Mouse (Mus musculus) embryonic fibroblast, embryonic 13.5 days (primary cell): ENCODE measurements around the gene Pde11a. TPM values are rescaled to one million over a fixed set of nuclear protein-coding genes. Genes with fewer than 3 reads are reported as not detected.

ENCODE experiments used
- H3K27ac ChIP-seq: 2 replicates; pipeline ENCODE4 v1.5.1; 2012; ENCODE audit warnings: low read length, control low read depth, inconsistent platforms; ENCODE audit not compliant: insufficient read depth
- H3K4me1 ChIP-seq: 2 replicates; pipeline ENCODE4 v1.6.1; 2011; ENCODE audit warnings: low read length; ENCODE audit not compliant: control insufficient read depth, insufficient read depth
- H3K4me3 ChIP-seq: 2 replicates; pipeline ENCODE4 v1.5.1; 2011; ENCODE audit warnings: mild to moderate bottlenecking, control low read depth, low read length; ENCODE audit not compliant: insufficient read depth
- CTCF ChIP-seq: IDR thresholded peaks from 2 replicates; pipeline ENCODE4 v1.5.1; 2011; ENCODE audit warnings: mild to moderate bottlenecking, control low read depth, low read length, moderate library complexity, borderline replicate concordance; ENCODE audit not compliant: insufficient read depth
- POLR2A ChIP-seq: IDR thresholded peaks from 2 replicates; pipeline ENCODE4 v1.6.1; 2011; ENCODE audit warnings: low read depth, mild to moderate bottlenecking, control low read depth, low read length, moderate library complexity
- polyA plus RNA-seq: library from polyadenylated mRNA; stranded (reverse); fragments of >200 nt; gene quantifications from 2 replicates; pipeline ENCODE4 v1.2.4, GENCODE M21; 2011; ENCODE audit warnings: low read depth; ENCODE audit not compliant: missing spikeins, insufficient read length

Pde11a gene
- polyA plus RNA-seq, 1 experiment = 0.26 TPM

- Histone ChIP-seq H3K27ac (no peak overlapping the region), H3K4me3 (no peak overlapping the region), H3K4me1 (no peaks in the 10 kb centered on the region)
- TF ChIP-seq CTCF (no peak), POLR2A (no peak)
These were observed 289.0 kb downstream of the Pde11a start for GRCm38 (mm10) chr2:76049529-76049928.

GRCm38 (mm10) chr2:76047740-76048139, 290.8 kb downstream of the Pde11a start:
- no peak overlapping the region for H3K27ac ChIP-seq
- H3K4me3 ChIP-seq = no peak overlapping the region
- TF ChIP-seq POLR2A (no peak), CTCF (no peak)
- H3K4me1 ChIP-seq = no peaks in the 10 kb centered on the region

- TF ChIP-seq CTCF = no peak
- no peak for TF ChIP-seq POLR2A
- no peak overlapping the region for H3K27ac ChIP-seq
- no peak overlapping the region for H3K4me3 ChIP-seq
- H3K4me1 ChIP-seq = no peaks in the 10 kb centered on the region
These were observed 296.4 kb downstream of the Pde11a start for GRCm38 (mm10) chr2:76042210-76042609.

GRCm38 (mm10) chr2:76040116-76040515, 298.5 kb downstream of the Pde11a start:
- TF ChIP-seq POLR2A (no peak), CTCF (no peak)
- H3K4me1 ChIP-seq = no peaks in the 10 kb centered on the region
- H3K27ac ChIP-seq = no peak overlapping the region
- H3K4me3 ChIP-seq = no peak overlapping the region

GRCm38 (mm10) chr2:76030080-76030479, 308.5 kb downstream of the Pde11a start:
- Histone ChIP-seq H3K4me3 (no peak overlapping the region), H3K27ac (no peak overlapping the region), H3K4me1 (no peaks in the 10 kb centered on the region)
- no peak for TF ChIP-seq POLR2A
- no peak for TF ChIP-seq CTCF

- Histone ChIP-seq H3K27ac (no peak overlapping the region), H3K4me1 (no peaks in the 10 kb centered on the region), H3K4me3 (0 out of 2 replicates have a peak overlapping the region, but pooled peaks have one; percentile 3)
- no peak for TF ChIP-seq POLR2A
- TF ChIP-seq CTCF = no peak
These were observed 309.3 kb downstream of the Pde11a start for GRCm38 (mm10) chr2:76029081-76029901.

- no peak overlapping the region for H3K27ac ChIP-seq
- TF ChIP-seq POLR2A (no peak), CTCF (no peak)
These were observed 321.7 kb downstream of the Pde11a start for GRCm38 (mm10) chr2:76016890-76017289.

GRCm38 (mm10) chr2:76016136-76016535, 322.4 kb downstream of the Pde11a start:
- TF ChIP-seq POLR2A (no peak), CTCF (no peak)
- Histone ChIP-seq H3K4me1 (no peaks in the 10 kb centered on the region), H3K27ac (no peak overlapping the region), H3K4me3 (no peak overlapping the region)

More at GRCm38 (mm10) chr2:76016890-76017289, 321.7 kb downstream of the Pde11a start:
- no peaks in the 10 kb centered on the region for H3K4me1 ChIP-seq
- H3K4me3 ChIP-seq = no peak overlapping the region

GRCm38 (mm10) chr2:76015460-76015859, 323.1 kb downstream of the Pde11a start:
- TF ChIP-seq POLR2A = no peak
- Histone ChIP-seq H3K4me1 (no peaks in the 10 kb centered on the region), H3K27ac (no peak overlapping the region), H3K4me3 (no peak overlapping the region)

GRCm38 (mm10) chr2:76014659-76015058, 323.9 kb downstream of the Pde11a start:
- Histone ChIP-seq H3K4me3 (no peak overlapping the region), H3K27ac (no peak overlapping the region), H3K4me1 (no peaks in the 10 kb centered on the region)
- TF ChIP-seq POLR2A (no peak), CTCF (no peak)

- no peak for TF ChIP-seq CTCF
- no peak for TF ChIP-seq POLR2A
- no peak overlapping the region for H3K27ac ChIP-seq
- H3K4me1 ChIP-seq = no peaks in the 10 kb centered on the region
- no peak overlapping the region for H3K4me3 ChIP-seq
These were observed 332.4 kb downstream of the Pde11a start for GRCm38 (mm10) chr2:76006194-76006593.
